Mouse (Mus musculus): Measurements from ENCODE around the gene Phxr2. TPM values are rescaled to one million over a fixed set of nuclear protein-coding genes. Genes with fewer than 3 reads are reported as not detected.

Gene Phxr2
- polyA plus RNA-seq, 1 experiment = not detected

DNA sequence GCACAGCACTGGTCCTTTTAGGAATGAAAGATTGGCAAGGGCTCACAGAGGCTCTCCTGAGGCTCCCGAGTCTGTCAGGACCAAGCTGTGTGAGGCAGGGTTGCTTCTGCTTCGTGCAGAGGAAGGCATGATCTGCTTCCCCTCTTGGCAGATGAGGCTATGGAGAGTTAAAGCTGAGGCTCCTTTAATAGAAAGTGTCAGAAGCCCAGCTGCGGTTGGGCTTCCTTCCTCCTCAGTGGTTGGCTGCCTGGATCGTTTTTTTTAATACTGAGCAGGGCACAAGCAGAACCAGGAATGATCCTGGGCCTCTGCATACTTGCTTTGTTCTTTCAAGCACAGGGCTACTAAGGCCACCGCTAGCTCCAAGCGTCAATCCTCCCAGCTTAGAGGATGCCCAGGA, 4.5 kb upstream of the Phxr2 start:
- Histone ChIP-seq H3K79me2 (ENCODE audit: control insufficient read depth, insufficient read depth) (no peaks in the 10 kb centered on the region), H3K27me3 (ENCODE audit: control insufficient read depth, insufficient read depth, insufficient read length) (no peaks in the 10 kb centered on the region), H3ac (ENCODE audit: control insufficient read depth, insufficient read length) (no peak overlapping the region), H3K36me3 (ENCODE audit: control insufficient read depth, insufficient read depth) (no peaks in the 10 kb centered on the region), H3K4me2 (ENCODE audit: low read depth) (no peak overlapping the region), H3K4me3 (no peak overlapping the region)
- TF ChIP-seq SRF (IDR thresholded peaks at IDR 0.05; ENCODE audit: control insufficient read depth, insufficient read length, low read depth) (no peak), MAX (IDR thresholded peaks at IDR 0.05; ENCODE audit: low read depth) (no peak), MYOG (IDR thresholded peaks at IDR 0.05; ENCODE audit: control insufficient read depth in 1 of 3, insufficient read depth in 1 of 3, insufficient read length in 2 of 3, low read depth in 2 of 3) (no peak), POLR2AphosphoS2 (IDR thresholded peaks at IDR 0.05; ENCODE audit: insufficient read length, low read depth) (no peak), E2F4 (IDR thresholded peaks at IDR 0.05; ENCODE audit: insufficient read depth) (no peak), TCF3 (IDR thresholded peaks at IDR 0.05; ENCODE audit: insufficient read length, low read depth) (no peak), USF1 (IDR thresholded peaks at IDR 0.05; ENCODE audit: low read depth) (no peak), TCF12 (IDR thresholded peaks at IDR 0.05; ENCODE audit: insufficient read depth, poor library complexity, severe bottlenecking) (no peak), POLR2A (IDR thresholded peaks at IDR 0.05; ENCODE audit: insufficient read length, low read depth) (no peak), MYOD1 (IDR thresholded peaks at IDR 0.05; ENCODE audit: control insufficient read depth in 1 of 3, insufficient read length in 2 of 3, low read depth in 2 of 3) (no peak), REST (IDR thresholded peaks at IDR 0.05; ENCODE audit: insufficient read depth, insufficient read length) (no peak), CEBPB (IDR thresholded peaks at IDR 0.05; ENCODE audit: insufficient read depth, poor library complexity, severe bottlenecking) (no peak)

DNA sequence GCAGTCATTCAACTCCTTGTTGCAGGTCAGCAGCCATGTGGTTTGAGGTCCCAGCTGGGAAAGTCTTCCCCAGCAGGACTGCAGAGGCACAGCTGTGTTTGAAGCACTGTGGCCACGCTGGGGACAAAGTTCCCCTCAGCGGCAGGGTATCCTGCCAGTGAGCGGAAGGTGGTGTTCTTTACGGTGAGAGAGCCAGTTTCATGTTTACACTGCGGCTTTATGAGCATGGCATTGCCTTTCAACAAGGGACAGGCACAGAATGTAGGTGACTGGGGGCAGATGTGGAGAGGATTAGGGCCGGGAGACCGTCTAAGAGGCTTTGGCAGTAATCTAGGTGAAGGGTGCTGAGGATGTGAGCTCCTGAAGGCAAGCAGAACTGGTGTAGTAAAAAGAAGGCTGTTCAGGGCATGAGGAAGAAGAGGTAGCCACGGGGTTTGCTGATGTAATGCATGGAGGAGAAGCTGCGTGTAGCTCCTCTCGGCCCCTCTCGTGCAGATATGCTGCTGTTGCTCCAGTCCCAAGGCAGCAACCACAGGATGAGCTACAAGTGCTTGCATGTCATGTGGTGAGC, 1.7 kb upstream of the Phxr2 start:
- TF ChIP-seq MYOG (IDR thresholded peaks at IDR 0.05; ENCODE audit: control insufficient read depth in 1 of 3, insufficient read depth in 1 of 3, insufficient read length in 2 of 3, low read depth in 2 of 3) (peak in 1 of 3 experiments; percentile 54), SRF (IDR thresholded peaks at IDR 0.05; ENCODE audit: control insufficient read depth, insufficient read length, low read depth) (no peak)
- H3K36me3 ChIP-seq (ENCODE audit: control insufficient read depth, insufficient read depth) = no peaks in the 10 kb centered on the region
- no peak overlapping the region for H3K4me2 ChIP-seq (ENCODE audit: low read depth)
- H3ac ChIP-seq (ENCODE audit: control insufficient read depth, insufficient read length) = no peak overlapping the region
- H3K27me3 ChIP-seq (ENCODE audit: control insufficient read depth, insufficient read depth, insufficient read length) = no peaks in the 10 kb centered on the region
- H3K79me2 ChIP-seq (ENCODE audit: control insufficient read depth, insufficient read depth) = no peaks in the 10 kb centered on the region
- no peak overlapping the region for H3K4me3 ChIP-seq

DNA sequence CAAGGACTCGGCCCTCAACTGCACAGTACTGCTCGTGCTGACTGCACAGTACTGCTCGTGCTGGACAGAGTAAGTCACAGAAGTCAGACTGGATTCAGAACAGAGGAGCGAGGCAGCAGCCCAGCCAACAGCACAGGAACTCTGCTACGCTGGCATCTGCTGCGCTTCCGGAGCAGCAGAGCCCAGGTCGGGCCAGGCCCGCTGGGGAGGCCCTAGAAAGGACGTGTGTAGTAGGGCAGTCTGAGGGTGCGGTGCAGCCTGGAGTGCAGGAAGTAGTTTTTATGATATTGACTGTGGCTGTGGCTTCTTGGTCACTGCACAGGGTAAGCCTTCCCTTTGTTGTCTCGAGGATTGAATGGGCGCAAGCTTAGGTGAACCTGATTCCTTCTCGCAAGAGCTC, 829 bp upstream of the Phxr2 start:
- H3ac ChIP-seq (ENCODE audit: control insufficient read depth, insufficient read length) = no peak overlapping the region
- H3K36me3 ChIP-seq (ENCODE audit: control insufficient read depth, insufficient read depth) = no peaks in the 10 kb centered on the region
- H3K79me2 ChIP-seq (ENCODE audit: control insufficient read depth, insufficient read depth) = no peaks in the 10 kb centered on the region
- TF ChIP-seq CEBPB (IDR thresholded peaks at IDR 0.05; ENCODE audit: insufficient read depth, poor library complexity, severe bottlenecking) = no peak
- no peak for TF ChIP-seq SRF (IDR thresholded peaks at IDR 0.05; ENCODE audit: control insufficient read depth, insufficient read length, low read depth)
- no peak for TF ChIP-seq TCF3 (IDR thresholded peaks at IDR 0.05; ENCODE audit: insufficient read length, low read depth)
- TF ChIP-seq MAX (IDR thresholded peaks at IDR 0.05; ENCODE audit: low read depth) = no peak
- TF ChIP-seq E2F4 (IDR thresholded peaks at IDR 0.05; ENCODE audit: insufficient read depth) = no peak
- no peak for TF ChIP-seq MYOD1 (IDR thresholded peaks at IDR 0.05; ENCODE audit: control insufficient read depth in 1 of 3, insufficient read length in 2 of 3, low read depth in 2 of 3)
- TF ChIP-seq POLR2A (IDR thresholded peaks at IDR 0.05; ENCODE audit: insufficient read length, low read depth) = no peak
- TF ChIP-seq USF1 (IDR thresholded peaks at IDR 0.05; ENCODE audit: low read depth) = no peak
- TF ChIP-seq REST (IDR thresholded peaks at IDR 0.05; ENCODE audit: insufficient read depth, insufficient read length) = no peak
- TF ChIP-seq MYOG (IDR thresholded peaks at IDR 0.05; ENCODE audit: control insufficient read depth in 1 of 3, insufficient read depth in 1 of 3, insufficient read length in 2 of 3, low read depth in 2 of 3) = no peak
- H3K4me3 ChIP-seq = no peak overlapping the region
- H3K4me2 ChIP-seq (ENCODE audit: low read depth) = no peak overlapping the region
- no peaks in the 10 kb centered on the region for H3K27me3 ChIP-seq (ENCODE audit: control insufficient read depth, insufficient read depth, insufficient read length)

DNA sequence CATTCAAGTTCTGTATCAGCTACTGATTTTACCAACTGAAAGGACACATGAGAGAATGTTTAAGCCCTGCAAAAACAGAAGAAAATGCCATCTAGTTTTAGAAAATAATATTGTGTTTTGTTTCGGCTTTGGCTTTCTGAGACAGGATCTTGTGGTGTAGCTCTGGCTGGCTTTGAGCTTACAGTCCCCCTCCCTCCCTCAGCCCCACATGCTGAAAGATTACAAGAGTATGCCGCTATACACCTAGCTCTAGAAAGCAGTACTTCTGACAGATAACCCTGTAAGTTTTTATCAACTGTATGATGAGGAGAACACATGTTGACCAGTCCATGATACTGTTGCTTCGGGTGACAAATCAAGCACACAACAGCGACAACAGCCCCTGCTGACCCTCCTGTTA, 6.7 kb downstream of the Phxr2 start:
- Histone ChIP-seq H3K27me3 (ENCODE audit: control insufficient read depth, insufficient read depth, insufficient read length) (no peaks in the 10 kb centered on the region), H3K79me2 (ENCODE audit: control insufficient read depth, insufficient read depth) (no peaks in the 10 kb centered on the region), H3K36me3 (ENCODE audit: control insufficient read depth, insufficient read depth) (no peaks in the 10 kb centered on the region), H3K4me3 (no peak overlapping the region), H3ac (ENCODE audit: control insufficient read depth, insufficient read length) (no peak overlapping the region), H3K4me2 (ENCODE audit: low read depth) (no peak overlapping the region)
- no peak for TF ChIP-seq MYOG (IDR thresholded peaks at IDR 0.05; ENCODE audit: control insufficient read depth in 1 of 3, insufficient read depth in 1 of 3, insufficient read length in 2 of 3, low read depth in 2 of 3)
- TF ChIP-seq MYOD1 (IDR thresholded peaks at IDR 0.05; ENCODE audit: control insufficient read depth in 1 of 3, insufficient read length in 2 of 3, low read depth in 2 of 3) = no peak
- TF ChIP-seq SRF (IDR thresholded peaks at IDR 0.05; ENCODE audit: control insufficient read depth, insufficient read length, low read depth) = no peak

DNA sequence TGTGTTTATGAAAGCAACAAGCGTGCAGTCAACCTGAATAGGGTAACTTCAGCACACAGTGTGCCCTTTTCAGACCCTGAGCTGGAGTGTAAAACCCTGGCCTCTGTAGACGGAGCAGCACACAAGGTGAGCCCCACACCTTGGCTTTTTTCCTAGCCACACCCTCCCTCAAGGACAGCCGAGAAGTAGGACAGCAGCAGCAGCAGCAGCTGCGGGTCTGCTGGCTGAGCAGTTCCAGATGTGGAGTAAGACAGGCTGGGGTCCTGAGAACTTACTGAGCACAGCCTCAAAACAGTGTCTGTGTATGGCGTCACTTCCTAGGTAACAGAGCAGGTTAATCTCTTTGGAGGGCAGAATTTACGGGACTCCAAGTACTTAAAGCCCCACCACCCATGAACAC, 7.4 kb downstream of the Phxr2 start:
- no peaks in the 10 kb centered on the region for H3K27me3 ChIP-seq (ENCODE audit: control insufficient read depth, insufficient read depth, insufficient read length)
- no peaks in the 10 kb centered on the region for H3K36me3 ChIP-seq (ENCODE audit: control insufficient read depth, insufficient read depth)
- no peak overlapping the region for H3K4me2 ChIP-seq (ENCODE audit: low read depth)
- TF ChIP-seq USF1 (IDR thresholded peaks at IDR 0.05; ENCODE audit: low read depth) = no peak
- no peak for TF ChIP-seq SRF (IDR thresholded peaks at IDR 0.05; ENCODE audit: control insufficient read depth, insufficient read length, low read depth)
- TF ChIP-seq MYOD1 (IDR thresholded peaks at IDR 0.05; ENCODE audit: control insufficient read depth in 1 of 3, insufficient read length in 2 of 3, low read depth in 2 of 3) = no peak
- no peak for TF ChIP-seq CEBPB (IDR thresholded peaks at IDR 0.05; ENCODE audit: insufficient read depth, poor library complexity, severe bottlenecking)
- TF ChIP-seq REST (IDR thresholded peaks at IDR 0.05; ENCODE audit: insufficient read depth, insufficient read length) = no peak
- TF ChIP-seq POLR2A (IDR thresholded peaks at IDR 0.05; ENCODE audit: insufficient read length, low read depth) = no peak
- TF ChIP-seq POLR2AphosphoS2 (IDR thresholded peaks at IDR 0.05; ENCODE audit: insufficient read length, low read depth) = no peak
- no peak overlapping the region for H3ac ChIP-seq (ENCODE audit: control insufficient read depth, insufficient read length)
- no peaks in the 10 kb centered on the region for H3K79me2 ChIP-seq (ENCODE audit: control insufficient read depth, insufficient read depth)
- H3K4me3 ChIP-seq = no peak overlapping the region
